Mouse (Mus musculus) forebrain, postnatal 0 days (tissue): Measurements from ENCODE around the gene Fam213a. TPM values are rescaled to one million over a fixed set of nuclear protein-coding genes. Genes with fewer than 3 reads are reported as not detected.

Source experiments
- ATAC-seq: fragments of 200-750 bp; cut with Nextera tagmentation; 2 replicates; pipeline ENCODE4 v1.8.0; 2017; ENCODE audit warnings: mild to moderate bottlenecking, moderate library complexity
- DNase-seq: peaks from one replicate; pipeline ENCODE4 v3.0.0-alpha.2; 2015
- H3K27ac ChIP-seq: fragments of 300-500 bp; sonication (generic); 2 replicates; pipeline ENCODE4 v1.5.1; 2014; ENCODE audit warnings: low read depth, mild to moderate bottlenecking, antibody characterized with exemption, low read length, moderate library complexity, mixed read lengths
- H3K27me3 ChIP-seq: fragments of 300-500 bp; sonication (generic); 2 replicates; pipeline ENCODE4 v1.6.1; 2014; ENCODE audit warnings: mild to moderate bottlenecking, low read length, mixed read lengths; ENCODE audit not compliant: insufficient read depth
- H3K36me3 ChIP-seq: fragments of 300-500 bp; sonication (generic); 2 replicates; pipeline ENCODE4 v1.6.1; 2014; ENCODE audit warnings: mild to moderate bottlenecking, moderate library complexity; ENCODE audit not compliant: insufficient read depth
- H3K4me1 ChIP-seq: fragments of 300-500 bp; sonication (generic); 2 replicates; pipeline ENCODE4 v1.6.1; 2014; ENCODE audit warnings: antibody characterized with exemption; ENCODE audit not compliant: insufficient read depth
- H3K4me2 ChIP-seq: fragments of 300-500 bp; sonication (generic); 2 replicates; pipeline ENCODE4 v1.6.1; 2014; ENCODE audit warnings: low read depth, mild to moderate bottlenecking, moderate library complexity
- H3K4me3 ChIP-seq: fragments of 300-500 bp; sonication (generic); 2 replicates; pipeline ENCODE4 v1.5.1; 2014; ENCODE audit warnings: low read depth, low read length, mixed read lengths
- H3K9ac ChIP-seq: fragments of 300-500 bp; sonication (generic); 2 replicates; pipeline ENCODE4 v1.6.1; 2014; ENCODE audit warnings: mild to moderate bottlenecking
- H3K9me3 ChIP-seq: fragments of 300-500 bp; sonication (generic); 2 replicates; pipeline ENCODE4 v1.6.1; 2016; ENCODE audit warnings: low read length
- CTCF ChIP-seq: sonication (generic); IDR thresholded peaks from 2 replicates; pipeline ENCODE4 v1.5.1; 2016; ENCODE audit warnings: antibody characterized with exemption, control low read depth, low read depth
- WGBS: fragments of 180-500 bp; shearing (Covaris S2); extraction: QIAGEN DNeasy Blood & Tissue Kit; methylation state at CpG from one replicate; pipeline ENCODE4 v1.1.7; 2014; 5-methylcytosine and 5-hydroxymethylcytosine counted together
- polyA plus RNA-seq: library from polyadenylated mRNA; unstranded; fragments of >200 nt; fragmentation: Nextera tagmentation; extraction: Ambion mirVana; gene quantifications from 2 replicates; pipeline ENCODE4 v1.2.1, GENCODE M21; 2015
- total RNA-seq: library from RNA; depleted of rRNA; stranded (reverse); fragments of >200 nt; gene quantifications from 2 replicates; pipeline ENCODE4 v1.2.3, GENCODE M21; 2014; rRNA removed

Gene Fam213a
- total and polyA plus RNA-seq, 2 experiments from 2014 or later = 92.4 to 106 TPM

GRCm38 (mm10) chr14:40949730-40950614, 63.6 kb downstream of the Fam213a start:
- Histone ChIP-seq H3K36me3 (0 out of 2 replicates have a peak, but pooled peaks cover 4% of the 10 kb centered on the region), H3K4me3 (no peak overlapping the region), H3K9ac (no peak overlapping the region), H3K4me2 (no peak overlapping the region), H3K27me3 (no peaks in the 10 kb centered on the region), H3K4me1 (0 out of 2 replicates have a peak, but pooled peaks cover 5% of the 10 kb centered on the region), H3K9me3 (no peaks in the 10 kb centered on the region), H3K27ac (no peak overlapping the region)
- no peak for TF ChIP-seq CTCF
- ATAC-seq (no peak), DNase-seq (no peak)
- 69% methylated on average over 7 of the region's 7 CpGs for WGBS

- WGBS = 25% methylated on average over 3 of the region's 3 CpGs
- no peak overlapping the region for H3K4me2 ChIP-seq
- TF ChIP-seq CTCF = no peak
- no peak overlapping the region for H3K9ac ChIP-seq
- no peak overlapping the region for H3K27ac ChIP-seq
- DNase-seq = no peak
- no peaks in the 10 kb centered on the region for H3K9me3 ChIP-seq
- ATAC-seq = no peak
- 0 out of 2 replicates have a peak, but pooled peaks cover 4% of the 10 kb centered on the region for H3K36me3 ChIP-seq
- no peak overlapping the region for H3K4me3 ChIP-seq
- H3K27me3 ChIP-seq = no peaks in the 10 kb centered on the region
- H3K4me1 ChIP-seq = 0 out of 2 replicates have a peak, but pooled peaks cover 3% of the 10 kb centered on the region
These were observed 64.5 kb downstream of the Fam213a start for GRCm38 (mm10) chr14:40949047-40949446.

- H3K36me3 ChIP-seq = 0 out of 2 replicates have a peak, but pooled peaks cover 4% of the 10 kb centered on the region
- no peak for ATAC-seq
- H3K4me1 ChIP-seq = 0 out of 2 replicates have a peak, but pooled peaks cover 3% of the 10 kb centered on the region
- no peak overlapping the region for H3K4me2 ChIP-seq
- H3K27me3 ChIP-seq = no peaks in the 10 kb centered on the region
- TF ChIP-seq CTCF = no peak
- DNase-seq = no peak
- WGBS = 91% methylated on average over 5 of the region's 5 CpGs
- H3K9ac ChIP-seq = no peak overlapping the region
- H3K4me3 ChIP-seq = no peak overlapping the region
- H3K27ac ChIP-seq = no peak overlapping the region
- H3K9me3 ChIP-seq = no peaks in the 10 kb centered on the region
These were observed 65.1 kb downstream of the Fam213a start for GRCm38 (mm10) chr14:40948522-40948921.

GRCm38 (mm10) chr14:40947431-40948394, 65.9 kb downstream of the Fam213a start:
- 0 out of 2 replicates have a peak, but pooled peaks cover 3% of the 10 kb centered on the region for H3K4me1 ChIP-seq
- WGBS = 88% methylated on average over 14 of the region's 14 CpGs
- no peak overlapping the region for H3K4me2 ChIP-seq
- DNase-seq = no peak
- 0 out of 2 replicates have a peak, but pooled peaks cover 4% of the 10 kb centered on the region for H3K36me3 ChIP-seq
- TF ChIP-seq CTCF = no peak
- no peaks in the 10 kb centered on the region for H3K27me3 ChIP-seq
- ATAC-seq = no peak; the same call in 1 of the 2 replicates
- H3K27ac ChIP-seq = no peak overlapping the region
- H3K4me3 ChIP-seq = no peak overlapping the region
- H3K9ac ChIP-seq = no peak overlapping the region
- no peaks in the 10 kb centered on the region for H3K9me3 ChIP-seq

GRCm38 (mm10) chr14:40943802-40944201, 69.8 kb downstream of the Fam213a start:
- H3K27me3 ChIP-seq = no peaks in the 10 kb centered on the region
- H3K36me3 ChIP-seq = 0 out of 2 replicates have a peak, but pooled peaks cover 4% of the 10 kb centered on the region
- DNase-seq (no peak), ATAC-seq (no peak)
- H3K9ac ChIP-seq = no peak overlapping the region
- no peak for TF ChIP-seq CTCF
- H3K4me2 ChIP-seq = no peak overlapping the region
- no peaks in the 10 kb centered on the region for H3K4me1 ChIP-seq
- no peaks in the 10 kb centered on the region for H3K9me3 ChIP-seq
- WGBS = 86% methylated on average over 2 of the region's 2 CpGs
- no peak overlapping the region for H3K4me3 ChIP-seq
- no peak overlapping the region for H3K27ac ChIP-seq

Other genes with a start within 250 kb of the Fam213a start
- 3.9 and 8.5 TPM in 2 replicates for gene Sh2d4b, start 120.5 kb downstream of the Fam213a start, total RNA-seq
- 0.53 and 0.98 TPM in 2 replicates for gene Sh2d4b, start 120.5 kb downstream of the Fam213a start, polyA plus RNA-seq
- 42.2 and 43.8 TPM in 2 replicates for gene Tspan14, start 47.0 kb downstream of the Fam213a start, total RNA-seq
- 37.8 and 43.1 TPM in 2 replicates for gene Tspan14, start 47.0 kb downstream of the Fam213a start, polyA plus RNA-seq
- gene Dydc2, start 55.4 kb upstream of the Fam213a start, total RNA-seq = 0.62 and 1.5 TPM in 2 replicates
- 0.65 and 1.2 TPM in 2 replicates for gene Dydc2, start 55.4 kb upstream of the Fam213a start, polyA plus RNA-seq
- gene Dydc1, start 59.1 kb upstream of the Fam213a start, total RNA-seq = not detected in 2 replicates
- gene Dydc1, start 59.1 kb upstream of the Fam213a start, polyA plus RNA-seq = 0.45 TPM in 1 of 2 replicates, not detected in the other
- gene Mat1a, start 91.2 kb upstream of the Fam213a start, total RNA-seq = not detected in 2 replicates
- not detected in 2 replicates for gene Mat1a, start 91.2 kb upstream of the Fam213a start, polyA plus RNA-seq
- gene Sftpa1, start 118.0 kb upstream of the Fam213a start, total RNA-seq = not detected in 2 replicates
- gene Sftpa1, start 118.0 kb upstream of the Fam213a start, polyA plus RNA-seq = not detected in 2 replicates
- not detected in 2 replicates for gene Mbl1, start 137.7 kb upstream of the Fam213a start, total RNA-seq
- gene Mbl1, start 137.7 kb upstream of the Fam213a start, polyA plus RNA-seq = not detected in 2 replicates
- gene Sftpd, start 171.4 kb upstream of the Fam213a start, total RNA-seq = not detected in 2 replicates
- gene Sftpd, start 171.4 kb upstream of the Fam213a start, polyA plus RNA-seq = 0.11 TPM in 1 of 2 replicates, not detected in the other